Mouse (Mus musculus) embryonic facial prominence, embryonic 10.5 days (tissue): ENCODE data around the gene Thbs3. TPM values are rescaled to one million over a fixed set of nuclear protein-coding genes. Genes with fewer than 3 reads are reported as not detected.

Source experiments
- DNase-seq: peaks from one replicate; pipeline ENCODE4 v3.0.0-alpha.2; 2017; ENCODE audit warnings: low spot score
- H3K27ac ChIP-seq: fragments of 300-500 bp; sonication (generic); replicated peaks from 2 replicates; pipeline ENCODE4 v1.5.1; 2016; ENCODE audit warnings: mild to moderate bottlenecking
- H3K27me3 ChIP-seq: fragments of 300-500 bp; sonication (generic); replicated peaks from 2 replicates; pipeline ENCODE4 v1.6.1; 2016; ENCODE audit warnings: low read depth, mild to moderate bottlenecking; ENCODE audit not compliant: poor library complexity, severe bottlenecking
- H3K36me3 ChIP-seq: fragments of 300-500 bp; sonication (generic); replicated peaks from 2 replicates; pipeline ENCODE4 v1.6.1; 2016; ENCODE audit warnings: mild to moderate bottlenecking, moderate library complexity
- H3K4me1 ChIP-seq: fragments of 300-500 bp; sonication (generic); 2 replicates; pipeline ENCODE4 v1.6.1; 2016
- H3K4me3 ChIP-seq: fragments of 300-500 bp; sonication (generic); 2 replicates; pipeline ENCODE4 v1.5.1; 2016; ENCODE audit warnings: mild to moderate bottlenecking, moderate library complexity
- H3K9me3 ChIP-seq: fragments of 300-500 bp; sonication (generic); 2 replicates; pipeline ENCODE4 v1.6.1; 2016; ENCODE audit warnings: mild to moderate bottlenecking
- WGBS: fragments of 180-500 bp; shearing (Covaris S2); methylation state at CpG from one replicate; pipeline ENCODE4 v1.1.7; 2016; 5-methylcytosine and 5-hydroxymethylcytosine counted together
- polyA plus RNA-seq: library from polyadenylated mRNA; unstranded; fragments of >200 nt; fragmentation: Nextera tagmentation; extraction: Ambion mirVana; gene quantifications from 2 replicates; pipeline ENCODE4 v1.2.1, GENCODE M21; 2016

The Thbs3 gene
- polyA plus RNA-seq, 1 experiment from 2014 or later, result 42.0 TPM

GRCm38 (mm10) chr3:89183058-89183958 is 31.7 kb upstream of the Thbs3 start, which contains the start of gene Fam189b:
TSS of gene Fam189b (plus strand) at chr3:89183143.
- Histone ChIP-seq H3K27me3 (peaks cover 16% of the 10 kb centered on the region), H3K36me3 (peaks cover 59% of the 10 kb centered on the region), H3K4me3 (peak within 1 kb of the TSS; percentile 77), H3K27ac (peak within 1 kb of the TSS; percentile 93), H3K9me3 (no peaks in the 10 kb centered on the region), H3K4me1 (peaks cover 60% of the 10 kb centered on the region)
- DNase-seq, result peak; percentile 91
- 6% methylated on average over 39 of the region's 39 CpGs for WGBS

GRCm38 (mm10) chr3:89183959-89184315 is 31.0 kb upstream of the Thbs3 start:
- Histone ChIP-seq H3K9me3 (no peaks in the 10 kb centered on the region), H3K36me3 (peaks cover 61% of the 10 kb centered on the region), H3K4me1 (peaks cover 58% of the 10 kb centered on the region), H3K27me3 (peaks cover 21% of the 10 kb centered on the region), H3K27ac (peak overlapping the region; percentile 93), H3K4me3 (peak overlapping the region; percentile 77)
- DNase-seq, result no peak
- 77% methylated on average over 6 of the region's 6 CpGs for WGBS

- H3K4me1 ChIP-seq, result peaks cover 55% of the 10 kb centered on the region
- whole genome bisulfite sequencing, result 34% methylated on average over 23 of the region's 23 CpGs
- H3K36me3 ChIP-seq, result peaks cover 29% of the 10 kb centered on the region
- H3K4me3 ChIP-seq, result no peak overlapping the region
- peaks cover 21% of the 10 kb centered on the region for H3K27me3 ChIP-seq
- no peak for DNase-seq
- H3K27ac ChIP-seq, result no peak overlapping the region
- no peaks in the 10 kb centered on the region for H3K9me3 ChIP-seq
These were observed 27.8 kb upstream of the Thbs3 start for GRCm38 (mm10) chr3:89187197-89187596.

- Histone ChIP-seq H3K27me3 (peaks cover 21% of the 10 kb centered on the region), H3K27ac (no peak overlapping the region), H3K4me1 (peaks cover 50% of the 10 kb centered on the region), H3K36me3 (peaks cover 24% of the 10 kb centered on the region), H3K4me3 (no peak overlapping the region), H3K9me3 (no peaks in the 10 kb centered on the region)
- DNase-seq, result no peak
- 63% methylated on average over 18 of the region's 18 CpGs for WGBS
These were observed 27.1 kb upstream of the Thbs3 start for GRCm38 (mm10) chr3:89187690-89188477.

GRCm38 (mm10) chr3:89188478-89188875 is 26.5 kb upstream of the Thbs3 start:
- DNase-seq, result no peak
- no peak overlapping the region for H3K27ac ChIP-seq
- H3K9me3 ChIP-seq, result no peaks in the 10 kb centered on the region
- peaks cover 21% of the 10 kb centered on the region for H3K27me3 ChIP-seq
- H3K4me1 ChIP-seq, result peaks cover 44% of the 10 kb centered on the region
- 0 out of 2 replicates have a peak overlapping the region, but pooled peaks have one; percentile 22 for H3K4me3 ChIP-seq
- peaks cover 24% of the 10 kb centered on the region for H3K36me3 ChIP-seq
- 58% methylated on average over 12 of the region's 12 CpGs for WGBS

- Histone ChIP-seq H3K27me3 (peaks cover 21% of the 10 kb centered on the region), H3K4me3 (no peak overlapping the region), H3K9me3 (no peaks in the 10 kb centered on the region), H3K27ac (no peak overlapping the region), H3K36me3 (peaks cover 24% of the 10 kb centered on the region), H3K4me1 (peaks cover 27% of the 10 kb centered on the region)
- no peak for DNase-seq
- WGBS, result 85% methylated on average over 8 of the region's 8 CpGs
These were observed 24.5 kb upstream of the Thbs3 start for GRCm38 (mm10) chr3:89190436-89190835.

- no peak overlapping the region for H3K4me3 ChIP-seq
- H3K9me3 ChIP-seq, result no peaks in the 10 kb centered on the region
- DNase-seq, result no peak
- no peak overlapping the region for H3K27ac ChIP-seq
- H3K27me3 ChIP-seq, result 0 out of 2 replicates have a peak, but pooled peaks cover 5% of the 10 kb centered on the region
- peaks cover 7% of the 10 kb centered on the region for H3K36me3 ChIP-seq
- peaks cover 23% of the 10 kb centered on the region for H3K4me1 ChIP-seq
- 77% methylated on average over 1 of the region's 1 CpGs for WGBS
These were observed 21.6 kb upstream of the Thbs3 start for GRCm38 (mm10) chr3:89193351-89193750.

GRCm38 (mm10) chr3:89193853-89194252 is 21.1 kb upstream of the Thbs3 start:
- Histone ChIP-seq H3K27me3 (no peaks in the 10 kb centered on the region), H3K4me1 (peaks cover 19% of the 10 kb centered on the region), H3K36me3 (peaks cover 2% of the 10 kb centered on the region; the same call in 1 of the 2 replicates), H3K4me3 (no peak overlapping the region), H3K9me3 (no peaks in the 10 kb centered on the region), H3K27ac (no peak overlapping the region)
- DNase-seq, result no peak
- 87% methylated on average over 2 of the region's 2 CpGs for WGBS

- 7% methylated on average over 33 of the region's 33 CpGs for WGBS
- peak overlapping the region; percentile 83 for H3K27ac ChIP-seq
- DNase-seq, result peak; percentile 98
- no peaks in the 10 kb centered on the region for H3K27me3 ChIP-seq
- no peaks in the 10 kb centered on the region for H3K36me3 ChIP-seq
- peaks cover 19% of the 10 kb centered on the region for H3K4me1 ChIP-seq
- H3K4me3 ChIP-seq, result peak overlapping the region; percentile 54
- H3K9me3 ChIP-seq, result no peaks in the 10 kb centered on the region
These were observed 18.8 kb upstream of the Thbs3 start for GRCm38 (mm10) chr3:89195979-89196877.

GRCm38 (mm10) chr3:89199839-89200238 is 15.1 kb upstream of the Thbs3 start:
- no peak overlapping the region for H3K27ac ChIP-seq

GRCm38 (mm10) chr3:89202253-89203141 is 12.5 kb upstream of the Thbs3 start, which contains the start of gene Gba:
TSS of gene Gba (plus strand) at chr3:89202928.
- Histone ChIP-seq H3K4me3 (peak within 1 kb of the TSS; percentile 59), H3K4me1 (peaks cover 6% of the 10 kb centered on the region), H3K36me3 (peaks cover 34% of the 10 kb centered on the region), H3K9me3 (no peaks in the 10 kb centered on the region), H3K27ac (peak within 1 kb of the TSS; percentile 31; the same call in 1 of the 2 replicates), H3K27me3 (no peaks in the 10 kb centered on the region)
- WGBS, result 27% methylated on average over 13 of the region's 13 CpGs
- DNase-seq, result peak; percentile 87

More at GRCm38 (mm10) chr3:89199839-89200238, 15.1 kb upstream of the Thbs3 start:
- no peak for DNase-seq
- no peak overlapping the region for H3K4me3 ChIP-seq
- peaks cover 7% of the 10 kb centered on the region for H3K36me3 ChIP-seq
- 81% methylated on average over 3 of the region's 3 CpGs for WGBS
- no peaks in the 10 kb centered on the region for H3K9me3 ChIP-seq
- peaks cover 25% of the 10 kb centered on the region for H3K4me1 ChIP-seq
- H3K27me3 ChIP-seq, result no peaks in the 10 kb centered on the region
